In the genomic region with DNA sequence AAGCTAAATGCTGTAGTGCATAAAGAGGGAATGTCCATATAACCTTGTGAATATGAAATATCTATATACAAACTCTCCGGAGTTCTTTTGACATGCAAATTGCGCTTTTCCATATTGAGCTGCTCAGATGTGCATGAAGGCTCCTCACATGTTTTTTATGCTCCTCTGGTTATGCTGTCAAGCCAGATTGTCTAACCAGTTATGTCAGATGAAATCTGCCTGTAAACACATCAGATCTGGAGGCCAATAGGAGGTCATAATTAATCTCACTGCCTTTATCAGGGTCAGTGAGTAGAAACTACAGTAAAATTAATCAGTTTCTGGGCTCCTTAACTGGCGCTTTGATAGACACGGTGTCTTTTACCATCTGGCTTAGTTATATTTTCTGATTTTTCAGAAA, we compare ENCODE assay signal across 12 mouse cellular contexts.
"Had no signal": no experiment of that assay in that cellular context is flagged by ENCODE, and none has a peak within 500 bp of the region (broad histone marks: within the 10 kb centered on the region; RNA-seq: fewer than 3 reads in every experiment).

No protein-coding gene starts in this region.

- DNase-seq: kidney, adult 2 months; kidney, postnatal 14 days; left cerebral cortex, postnatal 4 days; lung, adult 18-20 months; right cerebral cortex, adult 18-20 months; thymus, postnatal 4 days had no signal

- H3K4me2 ChIP-seq: kidney, embryonic 15.5 days; limb, embryonic 13.5 days; midbrain, embryonic 15.5 days; neural tube, embryonic 15.5 days had no signal

- H3K27me3 ChIP-seq: kidney, embryonic 15.5 days; limb, embryonic 13.5 days; midbrain, embryonic 15.5 days; neural tube, embryonic 15.5 days had no signal

- H3K9ac ChIP-seq: kidney, embryonic 15.5 days; limb, embryonic 13.5 days; liver, embryonic 14.5 days; midbrain, embryonic 15.5 days; neural tube, embryonic 15.5 days had no signal

- ATAC-seq: midbrain, embryonic 15.5 days had no signal

- H3K4me1 ChIP-seq: kidney, embryonic 15.5 days; limb, embryonic 13.5 days; midbrain, embryonic 15.5 days; neural tube, embryonic 15.5 days had no signal

- H3K4me3 ChIP-seq: kidney, embryonic 15.5 days; limb, embryonic 13.5 days; midbrain, embryonic 15.5 days; neural tube, embryonic 15.5 days had no signal

- H3K36me3 ChIP-seq: kidney, embryonic 15.5 days; limb, embryonic 13.5 days; midbrain, embryonic 15.5 days; neural tube, embryonic 15.5 days had no signal

- H3K27ac ChIP-seq: kidney, embryonic 15.5 days; limb, embryonic 13.5 days; liver, embryonic 14.5 days; midbrain, embryonic 15.5 days; neural tube, embryonic 15.5 days; stomach, postnatal 0 days had no signal

- H3K9me3 ChIP-seq: kidney, embryonic 15.5 days; limb, embryonic 13.5 days; midbrain, embryonic 15.5 days; neural tube, embryonic 15.5 days had no signal
